Mouse (Mus musculus): ENCODE measurements around the gene Hcar2. TPM values are rescaled to one million over a fixed set of nuclear protein-coding genes. Genes with fewer than 3 reads are reported as not detected.

The Hcar2 gene
- polyA plus RNA-seq, 1 experiment = 2.7 TPM

GRCm38 (mm10) chr5:123834836-123835235, 30.5 kb downstream of the Hcar2 start:
- H3K4me1 ChIP-seq (replicated peaks; ENCODE audit: control insufficient read depth, insufficient read depth, low read length) = no peaks in the 10 kb centered on the region
- DNase-seq = no peak
- TF ChIP-seq POLR2A (IDR thresholded peaks at IDR 0.05; ENCODE audit: control insufficient read depth, extremely low read depth, insufficient read depth, low read length, poor library complexity) (no peak), CTCF (IDR thresholded peaks at IDR 0.05; ENCODE audit: borderline replicate concordance, control insufficient read depth, extremely low read depth, insufficient read depth, low read length, poor library complexity) (no peak)
- H3K4me3 ChIP-seq (ENCODE audit: control insufficient read depth, insufficient read depth, low read length) = no peak overlapping the region
- H3K27ac ChIP-seq (ENCODE audit: control insufficient read depth, insufficient read depth, low read length) = no peak overlapping the region
- H3K27me3 ChIP-seq (ENCODE audit: control insufficient read depth, insufficient read depth, low read length) = no peaks in the 10 kb centered on the region
- no peaks in the 10 kb centered on the region for H3K36me3 ChIP-seq (ENCODE audit: control insufficient read depth, insufficient read depth, low read length)
- 94% methylated on average over 3 of the region's 3 CpGs for WGBS

- no peaks in the 10 kb centered on the region for H3K4me1 ChIP-seq (replicated peaks; ENCODE audit: control insufficient read depth, insufficient read depth, low read length)
- no peaks in the 10 kb centered on the region for H3K36me3 ChIP-seq (ENCODE audit: control insufficient read depth, insufficient read depth, low read length)
- TF ChIP-seq CTCF (IDR thresholded peaks at IDR 0.05; ENCODE audit: borderline replicate concordance, control insufficient read depth, extremely low read depth, insufficient read depth, low read length, poor library complexity) (no peak), POLR2A (IDR thresholded peaks at IDR 0.05; ENCODE audit: control insufficient read depth, extremely low read depth, insufficient read depth, low read length, poor library complexity) (no peak)
- H3K27ac ChIP-seq (ENCODE audit: control insufficient read depth, insufficient read depth, low read length) = no peak overlapping the region
- no peak for DNase-seq
- no peak overlapping the region for H3K4me3 ChIP-seq (ENCODE audit: control insufficient read depth, insufficient read depth, low read length)
- H3K27me3 ChIP-seq (ENCODE audit: control insufficient read depth, insufficient read depth, low read length) = no peaks in the 10 kb centered on the region
- WGBS = 50% methylated on average over 7 of the region's 7 CpGs
Measured at GRCm38 (mm10) chr5:123832309-123832708, 33.0 kb downstream of the Hcar2 start.

GRCm38 (mm10) chr5:123827659-123828091, 37.6 kb downstream of the Hcar2 start:
- Histone ChIP-seq H3K27me3 (ENCODE audit: control insufficient read depth, insufficient read depth, low read length) (no peaks in the 10 kb centered on the region), H3K4me3 (ENCODE audit: control insufficient read depth, insufficient read depth, low read length) (no peak overlapping the region), H3K27ac (ENCODE audit: control insufficient read depth, insufficient read depth, low read length) (no peak overlapping the region), H3K36me3 (ENCODE audit: control insufficient read depth, insufficient read depth, low read length) (no peaks in the 10 kb centered on the region), H3K4me1 (replicated peaks; ENCODE audit: control insufficient read depth, insufficient read depth, low read length) (no peaks in the 10 kb centered on the region)
- TF ChIP-seq CTCF (IDR thresholded peaks at IDR 0.05; ENCODE audit: borderline replicate concordance, control insufficient read depth, extremely low read depth, insufficient read depth, low read length, poor library complexity) (no peak), POLR2A (IDR thresholded peaks at IDR 0.05; ENCODE audit: control insufficient read depth, extremely low read depth, insufficient read depth, low read length, poor library complexity) (no peak)
- DNase-seq = no peak
- 83% methylated on average over 6 of the region's 6 CpGs for WGBS

GRCm38 (mm10) chr5:123822706-123823105, 42.6 kb downstream of the Hcar2 start:
- no peak for DNase-seq
- Histone ChIP-seq H3K4me1 (replicated peaks; ENCODE audit: control insufficient read depth, insufficient read depth, low read length) (no peaks in the 10 kb centered on the region), H3K27ac (ENCODE audit: control insufficient read depth, insufficient read depth, low read length) (no peak overlapping the region), H3K4me3 (ENCODE audit: control insufficient read depth, insufficient read depth, low read length) (no peak overlapping the region), H3K36me3 (ENCODE audit: control insufficient read depth, insufficient read depth, low read length) (no peaks in the 10 kb centered on the region), H3K27me3 (ENCODE audit: control insufficient read depth, insufficient read depth, low read length) (no peaks in the 10 kb centered on the region)
- TF ChIP-seq POLR2A (IDR thresholded peaks at IDR 0.05; ENCODE audit: control insufficient read depth, extremely low read depth, insufficient read depth, low read length, poor library complexity) = no peak
- 67% methylated on average over 7 of the region's 7 CpGs for WGBS

GRCm38 (mm10) chr5:123821264-123821571, 44.1 kb downstream of the Hcar2 start:
- TF ChIP-seq POLR2A (IDR thresholded peaks at IDR 0.05; ENCODE audit: control insufficient read depth, extremely low read depth, insufficient read depth, low read length, poor library complexity) (no peak), CTCF (IDR thresholded peaks at IDR 0.05; ENCODE audit: borderline replicate concordance, control insufficient read depth, extremely low read depth, insufficient read depth, low read length, poor library complexity) (no peak)
- no peak overlapping the region for H3K27ac ChIP-seq (ENCODE audit: control insufficient read depth, insufficient read depth, low read length)
- no peak for DNase-seq
- WGBS = over 99% methylated on average over 3 of the region's 3 CpGs
- H3K4me3 ChIP-seq (ENCODE audit: control insufficient read depth, insufficient read depth, low read length) = no peak overlapping the region
- H3K27me3 ChIP-seq (ENCODE audit: control insufficient read depth, insufficient read depth, low read length) = no peaks in the 10 kb centered on the region
- H3K4me1 ChIP-seq (replicated peaks; ENCODE audit: control insufficient read depth, insufficient read depth, low read length) = no peaks in the 10 kb centered on the region
- H3K36me3 ChIP-seq (ENCODE audit: control insufficient read depth, insufficient read depth, low read length) = 0 out of 2 replicates have a peak, but pooled peaks cover 3% of the 10 kb centered on the region

GRCm38 (mm10) chr5:123820501-123821263, 44.6 kb downstream of the Hcar2 start:
- Histone ChIP-seq H3K4me3 (ENCODE audit: control insufficient read depth, insufficient read depth, low read length) (no peak overlapping the region), H3K4me1 (replicated peaks; ENCODE audit: control insufficient read depth, insufficient read depth, low read length) (no peaks in the 10 kb centered on the region), H3K27ac (ENCODE audit: control insufficient read depth, insufficient read depth, low read length) (no peak overlapping the region), H3K27me3 (ENCODE audit: control insufficient read depth, insufficient read depth, low read length) (no peaks in the 10 kb centered on the region), H3K36me3 (ENCODE audit: control insufficient read depth, insufficient read depth, low read length) (0 out of 2 replicates have a peak, but pooled peaks cover 3% of the 10 kb centered on the region)
- WGBS = 96% methylated on average over 9 of the region's 9 CpGs
- TF ChIP-seq CTCF (IDR thresholded peaks at IDR 0.05; ENCODE audit: borderline replicate concordance, control insufficient read depth, extremely low read depth, insufficient read depth, low read length, poor library complexity) = no peak
- DNase-seq = no peak
